Mouse (Mus musculus): ENCODE measurements at regions not wholly inside any gene's neighbourhood (a gene's known extent, or its start where the extent isn't known, plus 50 kb on each side); places are given as distances from the start of the nearest gene placed in this dataset.

- DNase-seq (ENCODE audit: low spot score in 2 of 2), result no peak
Observed at GRCm38 (mm10) chr4:105327711-105328471, 170.7 kb downstream of the Plpp3 start.

- peak in 1 of 2 experiments; percentile 9 for DNase-seq (ENCODE audit: low spot score in 2 of 2)
Observed at GRCm38 (mm10) chr4:105328776-105329175, 171.6 kb downstream of the Plpp3 start.

GRCm38 (mm10) chr4:105332081-105332480 lies 174.9 kb downstream of the Plpp3 start:
- no peak for DNase-seq (ENCODE audit: low spot score in 2 of 2)

- DNase-seq (ENCODE audit: low spot score in 2 of 2), result no peak
Observed at GRCm38 (mm10) chr4:105335872-105336271, 178.7 kb downstream of the Plpp3 start.

- DNase-seq (ENCODE audit: low spot score in 2 of 2), result no peak
Observed at GRCm38 (mm10) chr4:105336557-105336956, 179.4 kb downstream of the Plpp3 start.

- no peak for DNase-seq (ENCODE audit: low spot score in 2 of 2)
Observed at GRCm38 (mm10) chr4:105338131-105338530, 181.0 kb downstream of the Plpp3 start.

GRCm38 (mm10) chr4:105338861-105339260 lies 181.7 kb downstream of the Plpp3 start:
- DNase-seq (ENCODE audit: low spot score in 2 of 2), result peak; percentile 20 to 24

GRCm38 (mm10) chr4:105341274-105341673 lies 184.1 kb downstream of the Plpp3 start:
- no peak for DNase-seq (ENCODE audit: low spot score in 2 of 2)

GRCm38 (mm10) chr4:105346846-105347245 lies 189.7 kb downstream of the Plpp3 start:
- DNase-seq (ENCODE audit: low spot score in 2 of 2), result no peak

GRCm38 (mm10) chr4:105347911-105348310 lies 190.8 kb downstream of the Plpp3 start:
- no peak for DNase-seq (ENCODE audit: low spot score in 2 of 2)

GRCm38 (mm10) chr4:105349316-105350207 lies 192.4 kb downstream of the Plpp3 start:
- no peak for DNase-seq (ENCODE audit: low spot score in 2 of 2)

GRCm38 (mm10) chr4:105352342-105352741 lies 195.2 kb downstream of the Plpp3 start:
- no peak for DNase-seq (ENCODE audit: low spot score in 2 of 2)

GRCm38 (mm10) chr4:105352953-105353352 lies 195.8 kb downstream of the Plpp3 start:
- no peak for DNase-seq (ENCODE audit: low spot score in 2 of 2)

- DNase-seq (ENCODE audit: low spot score in 2 of 2), result no peak
Observed at GRCm38 (mm10) chr4:105354097-105354496, 196.9 kb downstream of the Plpp3 start.

- DNase-seq (ENCODE audit: low spot score in 2 of 2), result no peak
Observed at GRCm38 (mm10) chr4:105356616-105357015, 199.5 kb downstream of the Plpp3 start.

- no peak for DNase-seq (ENCODE audit: low spot score in 2 of 2)
Observed at GRCm38 (mm10) chr4:105358725-105359124, 201.6 kb downstream of the Plpp3 start.

GRCm38 (mm10) chr4:105364496-105364895 lies 207.3 kb downstream of the Plpp3 start:
- no peak for DNase-seq (ENCODE audit: low spot score in 2 of 2)

GRCm38 (mm10) chr4:105365076-105365475 lies 207.9 kb downstream of the Plpp3 start:
- no peak for DNase-seq (ENCODE audit: low spot score in 2 of 2)

- DNase-seq (ENCODE audit: low spot score in 2 of 2), result no peak
Observed at GRCm38 (mm10) chr4:105376591-105376990, 219.4 kb downstream of the Plpp3 start.

GRCm38 (mm10) chr4:105377469-105378187 lies 220.5 kb downstream of the Plpp3 start:
- DNase-seq (ENCODE audit: low spot score in 2 of 2), result no peak

GRCm38 (mm10) chr4:105384826-105385225 lies 227.7 kb downstream of the Plpp3 start:
- no peak for DNase-seq (ENCODE audit: low spot score in 2 of 2)

GRCm38 (mm10) chr4:105385481-105385880 lies 228.3 kb downstream of the Plpp3 start:
- DNase-seq (ENCODE audit: low spot score in 2 of 2), result no peak
